Mouse (Mus musculus) heart, embryonic 16.5 days (tissue): ENCODE measurements around the gene Gm28171. TPM values are rescaled to one million over a fixed set of nuclear protein-coding genes. Genes with fewer than 3 reads are reported as not detected.
"Not testable (repeated sequence)": the region's sequence is repeated elsewhere in the genome, so short reads cannot be mapped to it uniquely, and the experiment has no call there.

Experiments
- ATAC-seq: fragments of 200-750 bp; cut with Nextera tagmentation; replicated peaks from 2 replicates; pipeline ENCODE4 v1.8.0; 2017; ENCODE audit warnings: moderate number of reproducible peaks; ENCODE audit not compliant: insufficient read depth, low FRiP score; ENCODE audit errors: extremely low read depth
- H3K27ac ChIP-seq: fragments of 300-500 bp; sonication (generic); 2 replicates; pipeline ENCODE4 v1.5.1; 2014; ENCODE audit warnings: mild to moderate bottlenecking, low read length, control low read depth, moderate library complexity
- H3K27me3 ChIP-seq: fragments of 300-500 bp; sonication (generic); 2 replicates; pipeline ENCODE4 v1.6.1; 2014; ENCODE audit warnings: low read length, mixed read lengths; ENCODE audit not compliant: control insufficient read depth, insufficient read depth
- H3K36me3 ChIP-seq: fragments of 300-500 bp; sonication (generic); 2 replicates; pipeline ENCODE4 v1.6.1; 2014; ENCODE audit not compliant: control insufficient read depth, insufficient read depth
- H3K4me1 ChIP-seq: fragments of 300-500 bp; sonication (generic); 2 replicates; pipeline ENCODE4 v1.6.1; 2014; ENCODE audit warnings: low read length, mixed read lengths; ENCODE audit not compliant: control insufficient read depth, insufficient read depth
- H3K4me2 ChIP-seq: fragments of 300-500 bp; sonication (generic); 2 replicates; pipeline ENCODE4 v1.6.1; 2014; ENCODE audit warnings: low read depth, mild to moderate bottlenecking, control low read depth, low read length
- H3K4me3 ChIP-seq: fragments of 300-500 bp; sonication (generic); 2 replicates; pipeline ENCODE4 v1.5.1; 2014; ENCODE audit warnings: mild to moderate bottlenecking, control low read depth, low read length
- H3K9ac ChIP-seq: fragments of 300-500 bp; sonication (generic); 2 replicates; pipeline ENCODE4 v1.6.1; 2014; ENCODE audit warnings: low read length, control low read depth
- H3K9me3 ChIP-seq: fragments of 300-500 bp; sonication (generic); replicated peaks from 2 replicates; pipeline ENCODE4 v1.6.1; 2016; ENCODE audit warnings: low read length; ENCODE audit not compliant: control insufficient read depth
- WGBS: fragments of 180-500 bp; shearing (Covaris S2); extraction: QIAGEN DNeasy Blood & Tissue Kit; methylation state at CpG from one replicate; pipeline ENCODE4 v1.1.7; 2014; 5-methylcytosine and 5-hydroxymethylcytosine counted together
- polyA plus RNA-seq: library from polyadenylated mRNA; unstranded; fragments of >200 nt; fragmentation: Nextera tagmentation; extraction: Ambion mirVana; gene quantifications from 2 replicates; pipeline ENCODE4 v1.2.1, GENCODE M21; 2015

Gm28171 gene
- not detected in 2 replicates for polyA plus RNA-seq

DNA sequence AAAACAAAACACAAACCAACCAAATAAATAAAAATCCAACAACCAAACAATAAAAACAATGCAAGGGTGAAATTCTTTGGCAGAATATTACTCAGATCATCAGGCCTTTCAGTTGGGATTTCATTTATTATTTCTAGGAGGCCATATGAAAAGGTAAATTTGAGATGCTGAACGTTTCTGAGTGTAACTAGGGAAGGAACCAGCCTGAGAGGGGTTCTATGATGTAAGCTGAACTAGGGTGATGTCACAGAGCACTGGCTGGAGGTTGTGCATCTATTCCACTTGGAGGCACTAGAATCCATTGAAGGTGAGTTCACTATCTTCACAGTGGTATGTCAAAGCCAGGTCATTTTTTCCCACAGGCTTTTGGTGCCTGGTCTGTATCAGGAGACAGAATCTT, at the start of gene Gm28171:
Gm28171 (plus strand) TSS at position 301 of the 400 bp plus-strand sequence.
- not testable (repeated sequence) for H3K9me3 ChIP-seq, H3K4me2 ChIP-seq, ATAC-seq, H3K9ac ChIP-seq, H3K36me3 ChIP-seq, H3K4me3 ChIP-seq, H3K4me1 ChIP-seq, H3K27ac ChIP-seq, H3K27me3 ChIP-seq
- no CpG with 5 or more reads among the region's 1 CpGs for WGBS

Other genes starting within 250 kb of the Gm28171 start
- gene Gm21854, start 136.4 kb upstream of the Gm28171 start, polyA plus RNA-seq: not detected in 2 replicates
- gene Gm20914, start 67.4 kb upstream of the Gm28171 start, polyA plus RNA-seq: not detected in 2 replicates
- gene Gm21778, start 149.1 kb downstream of the Gm28171 start, polyA plus RNA-seq: not detected in 2 replicates